Mouse (Mus musculus): ENCODE measurements around the gene Rtn3. TPM values are rescaled to one million over a fixed set of nuclear protein-coding genes. Genes with fewer than 3 reads are reported as not detected.

Rtn3 gene
- polyA plus RNA-seq, 1 experiment from 2014 or later = 383 TPM

- WGBS = under 1% methylated on average over 12 of the region's 12 CpGs
- peak overlapping the region; percentile 94 for H3K4me3 ChIP-seq (replicated peaks)
- H3K27me3 ChIP-seq = no peaks in the 10 kb centered on the region
Observed at GRCm38 (mm10) chr19:7481541-7482265, 1.4 kb downstream of the Rtn3 start.

DNA sequence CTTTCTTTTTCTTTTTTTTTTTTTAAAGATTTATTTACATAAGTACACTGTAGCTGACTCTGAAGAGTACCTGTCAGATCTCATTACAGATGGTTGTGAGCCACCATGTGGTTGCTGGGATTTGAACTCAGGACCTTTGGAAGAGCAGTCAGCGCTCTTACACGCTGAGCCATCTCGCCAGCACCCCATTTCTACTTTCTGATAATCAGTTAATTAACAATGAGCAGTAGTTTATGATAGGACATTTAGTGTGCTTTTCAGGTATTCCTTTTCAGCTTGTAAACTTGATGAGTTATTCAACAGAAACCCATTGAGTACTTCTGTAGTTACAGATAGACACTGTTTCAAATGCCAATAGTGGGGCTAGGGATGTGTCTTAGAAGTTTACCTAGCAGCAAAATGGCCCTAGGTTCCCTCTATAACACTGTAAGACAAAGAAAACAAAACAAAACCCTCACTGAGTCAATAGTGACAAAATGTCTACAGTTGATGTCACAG is 3.3 kb downstream of the Rtn3 start:
- Histone ChIP-seq H3K9me3 (no peaks in the 10 kb centered on the region), H3K27me3 (no peaks in the 10 kb centered on the region), H3K9ac (no peak overlapping the region), H3K4me2 (no peak overlapping the region), H3K4me3 (replicated peaks) (no peak overlapping the region), H3K27ac (no peak overlapping the region), H3K36me3 (replicated peaks) (peaks cover 5% of the 10 kb centered on the region), H3K4me1 (peaks cover 33% of the 10 kb centered on the region)
- 97% methylated on average over 3 of the region's 3 CpGs for WGBS
- no peak for ATAC-seq (ENCODE audit: low FRiP score)

More at GRCm38 (mm10) chr19:7481541-7482265, 1.4 kb downstream of the Rtn3 start:
- peaks cover 33% of the 10 kb centered on the region for H3K4me1 ChIP-seq
- ATAC-seq (ENCODE audit: low FRiP score) = peak; percentile 38
- peak overlapping the region; percentile 100 for H3K27ac ChIP-seq
- no peaks in the 10 kb centered on the region for H3K9me3 ChIP-seq
- H3K9ac ChIP-seq = peak overlapping the region; percentile 99
- peak overlapping the region; percentile 64 for H3K4me2 ChIP-seq
- H3K36me3 ChIP-seq (replicated peaks) = peaks cover 5% of the 10 kb centered on the region

GRCm38 (mm10) chr19:7470643-7471042 is 12.4 kb downstream of the Rtn3 start:
- no peaks in the 10 kb centered on the region for H3K9me3 ChIP-seq
- WGBS = 97% methylated on average over 2 of the region's 2 CpGs
- ATAC-seq (ENCODE audit: low FRiP score) = no peak
- no peaks in the 10 kb centered on the region for H3K4me1 ChIP-seq
- no peak overlapping the region for H3K27ac ChIP-seq
- no peaks in the 10 kb centered on the region for H3K27me3 ChIP-seq
- no peak overlapping the region for H3K4me2 ChIP-seq
- H3K4me3 ChIP-seq (replicated peaks) = no peak overlapping the region
- no peak overlapping the region for H3K9ac ChIP-seq
- H3K36me3 ChIP-seq (replicated peaks) = peaks cover 35% of the 10 kb centered on the region; the same call in 1 of the 2 replicates

- no peaks in the 10 kb centered on the region for H3K4me1 ChIP-seq
- no peaks in the 10 kb centered on the region for H3K27me3 ChIP-seq
- no peak overlapping the region for H3K4me2 ChIP-seq
- H3K9ac ChIP-seq = no peak overlapping the region
- H3K4me3 ChIP-seq (replicated peaks) = no peak overlapping the region
- ATAC-seq (ENCODE audit: low FRiP score) = no peak
- H3K36me3 ChIP-seq (replicated peaks) = peaks cover 25% of the 10 kb centered on the region
- H3K27ac ChIP-seq = no peak overlapping the region
- no peaks in the 10 kb centered on the region for H3K9me3 ChIP-seq
Observed at GRCm38 (mm10) chr19:7467915-7468314, 15.2 kb downstream of the Rtn3 start.

- H3K27me3 ChIP-seq = no peaks in the 10 kb centered on the region
- no peak overlapping the region for H3K27ac ChIP-seq
- ATAC-seq (ENCODE audit: low FRiP score) = no peak
- H3K4me3 ChIP-seq (replicated peaks) = no peak overlapping the region
- 93% methylated on average over 2 of the region's 2 CpGs for WGBS
- H3K4me1 ChIP-seq = peaks cover 4% of the 10 kb centered on the region; the same call in 1 of the 2 replicates
- no peak overlapping the region for H3K9ac ChIP-seq
- no peaks in the 10 kb centered on the region for H3K9me3 ChIP-seq
- H3K36me3 ChIP-seq (replicated peaks) = peaks cover 30% of the 10 kb centered on the region
- no peak overlapping the region for H3K4me2 ChIP-seq
Observed at GRCm38 (mm10) chr19:7459370-7459769, 23.7 kb downstream of the Rtn3 start.

DNA sequence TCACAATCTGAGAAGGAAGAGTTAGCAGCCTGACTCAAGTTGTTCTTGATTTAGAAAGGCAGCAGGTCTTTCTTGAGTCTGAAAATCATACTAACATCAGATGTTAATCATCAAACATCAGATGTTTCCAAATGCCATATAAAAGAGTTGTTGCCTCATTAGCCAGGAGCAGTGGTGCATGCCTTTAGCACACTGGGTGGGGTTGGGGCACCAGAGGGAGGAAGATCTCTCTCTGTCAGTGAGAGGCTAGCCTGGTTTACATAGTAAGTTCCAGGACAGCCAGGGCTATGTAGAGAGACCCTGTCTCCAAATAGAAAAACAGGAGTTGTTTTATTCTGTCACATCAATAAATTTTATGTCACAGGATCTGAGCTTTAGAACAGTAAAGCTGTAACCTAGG is 24.2 kb downstream of the Rtn3 start:
- Histone ChIP-seq H3K36me3 (replicated peaks) (peaks cover 30% of the 10 kb centered on the region), H3K4me3 (replicated peaks) (no peak overlapping the region), H3K27ac (no peak overlapping the region), H3K4me1 (peaks cover 4% of the 10 kb centered on the region; the same call in 1 of the 2 replicates), H3K9me3 (no peaks in the 10 kb centered on the region), H3K9ac (no peak overlapping the region), H3K4me2 (no peak overlapping the region), H3K27me3 (no peaks in the 10 kb centered on the region)
- ATAC-seq (ENCODE audit: low FRiP score) = no peak

GRCm38 (mm10) chr19:7456803-7457202 is 26.3 kb downstream of the Rtn3 start:
- no peak for ATAC-seq (ENCODE audit: low FRiP score)
- Histone ChIP-seq H3K36me3 (replicated peaks) (peaks cover 26% of the 10 kb centered on the region), H3K27ac (no peak overlapping the region), H3K4me1 (peaks cover 4% of the 10 kb centered on the region; the same call in 1 of the 2 replicates), H3K9ac (no peak overlapping the region), H3K9me3 (no peaks in the 10 kb centered on the region), H3K27me3 (no peaks in the 10 kb centered on the region), H3K4me2 (no peak overlapping the region), H3K4me3 (replicated peaks) (no peak overlapping the region)
- WGBS = 81% methylated on average over 2 of the region's 2 CpGs

- H3K36me3 ChIP-seq (replicated peaks) = peaks cover 26% of the 10 kb centered on the region
- H3K4me1 ChIP-seq = peaks cover 10% of the 10 kb centered on the region; the same call in 1 of the 2 replicates
- no peak overlapping the region for H3K4me2 ChIP-seq
- H3K27me3 ChIP-seq = no peaks in the 10 kb centered on the region
- H3K27ac ChIP-seq = no peak overlapping the region
- WGBS = 85% methylated on average over 1 of the region's 1 CpGs
- no peak for ATAC-seq (ENCODE audit: low FRiP score)
- no peaks in the 10 kb centered on the region for H3K9me3 ChIP-seq
- no peak overlapping the region for H3K9ac ChIP-seq
- H3K4me3 ChIP-seq (replicated peaks) = no peak overlapping the region
Observed at GRCm38 (mm10) chr19:7445596-7445995, 37.5 kb downstream of the Rtn3 start.

GRCm38 (mm10) chr19:7445105-7445504 is 38.0 kb downstream of the Rtn3 start:
- Histone ChIP-seq H3K4me3 (replicated peaks) (no peak overlapping the region), H3K27me3 (no peaks in the 10 kb centered on the region), H3K4me1 (peaks cover 10% of the 10 kb centered on the region; the same call in 1 of the 2 replicates), H3K9ac (no peak overlapping the region), H3K36me3 (replicated peaks) (peaks cover 23% of the 10 kb centered on the region), H3K27ac (no peak overlapping the region), H3K4me2 (no peak overlapping the region), H3K9me3 (no peaks in the 10 kb centered on the region)
- 93% methylated on average over 2 of the region's 2 CpGs for WGBS
- ATAC-seq (ENCODE audit: low FRiP score) = no peak

GRCm38 (mm10) chr19:7441493-7441892 is 41.6 kb downstream of the Rtn3 start:
- H3K4me3 ChIP-seq (replicated peaks) = no peak overlapping the region
- WGBS = 59% methylated on average over 14 of the region's 14 CpGs
- H3K27me3 ChIP-seq = no peaks in the 10 kb centered on the region
- peaks cover 14% of the 10 kb centered on the region; the same call in 1 of the 2 replicates for H3K4me1 ChIP-seq
- peaks cover 12% of the 10 kb centered on the region for H3K36me3 ChIP-seq (replicated peaks)
- H3K9ac ChIP-seq = no peak overlapping the region
- no peaks in the 10 kb centered on the region for H3K9me3 ChIP-seq
- 0 out of 2 replicates have a peak overlapping the region, but pooled peaks have one; percentile 6 for H3K27ac ChIP-seq
- ATAC-seq (ENCODE audit: low FRiP score) = peak; percentile 61; the same call in 1 of the 2 replicates
- no peak overlapping the region for H3K4me2 ChIP-seq

DNA sequence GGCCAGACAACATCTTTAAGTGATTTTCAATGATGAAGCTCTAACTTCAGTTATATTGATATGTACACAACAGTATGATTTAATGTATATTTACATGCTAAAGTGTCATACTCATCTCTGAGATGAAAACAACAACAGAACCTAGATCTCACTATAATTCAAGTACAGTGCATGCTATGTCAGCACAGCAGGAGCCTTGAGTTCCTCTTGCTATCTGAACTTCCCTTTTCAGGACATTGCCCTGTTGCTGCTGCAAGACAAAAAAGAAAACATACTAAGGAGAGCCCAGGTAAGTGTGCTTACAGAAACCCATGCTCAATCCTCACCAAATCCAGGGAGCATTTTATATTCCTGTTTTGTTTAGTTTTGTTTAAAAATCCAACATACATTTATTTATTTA is 44.8 kb downstream of the Rtn3 start:
- ATAC-seq (ENCODE audit: low FRiP score) = no peak
- Histone ChIP-seq H3K36me3 (replicated peaks) (peaks cover 23% of the 10 kb centered on the region), H3K9me3 (no peaks in the 10 kb centered on the region), H3K4me1 (peaks cover 9% of the 10 kb centered on the region; the same call in 1 of the 2 replicates), H3K27ac (no peak overlapping the region), H3K4me2 (no peak overlapping the region), H3K4me3 (replicated peaks) (no peak overlapping the region), H3K9ac (no peak overlapping the region), H3K27me3 (no peaks in the 10 kb centered on the region)

DNA sequence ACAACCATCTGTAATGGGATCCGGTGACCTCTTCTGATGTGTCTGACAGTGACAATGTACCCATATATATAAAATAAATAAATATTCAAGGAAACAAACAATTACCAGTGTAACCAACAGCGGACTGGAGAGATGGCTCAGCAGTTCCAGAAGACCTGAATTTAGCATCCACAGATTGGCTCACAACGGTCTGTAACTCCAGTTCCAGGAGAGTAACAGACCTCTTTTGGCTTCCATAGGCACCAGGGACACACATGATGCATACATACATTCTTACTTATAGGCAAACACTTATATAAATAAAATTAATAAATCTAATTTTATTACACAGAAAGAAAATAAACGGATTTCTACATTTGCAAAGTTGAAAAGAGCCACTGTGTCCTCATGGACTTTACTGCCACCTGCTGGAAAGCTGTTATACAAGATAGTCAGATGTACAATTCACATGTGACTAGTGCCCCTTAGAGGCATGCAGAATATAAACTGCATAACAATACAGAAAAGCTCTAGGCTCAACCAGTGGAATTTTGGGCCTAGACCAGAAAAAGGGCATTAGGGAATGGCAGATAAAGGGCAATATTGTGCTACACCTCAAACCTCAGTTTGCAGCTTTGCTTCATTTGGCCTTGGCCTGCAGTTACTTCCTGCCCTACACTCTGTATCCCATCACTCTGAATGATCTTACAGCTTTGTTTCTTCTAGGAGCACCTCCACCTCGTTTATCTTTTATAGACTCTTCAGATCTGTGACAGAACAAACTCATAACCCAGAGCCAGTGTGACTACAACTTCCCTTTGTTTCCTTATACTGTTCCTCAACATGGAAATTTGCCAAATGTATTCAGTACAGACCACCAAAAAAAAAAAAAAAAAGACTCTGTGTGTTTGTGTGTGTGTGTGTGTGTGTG is 46.8 kb downstream of the Rtn3 start:
- no peaks in the 10 kb centered on the region for H3K27me3 ChIP-seq
- ATAC-seq (ENCODE audit: low FRiP score) = peak; percentile 69
- no peak overlapping the region for H3K9ac ChIP-seq
- H3K4me2 ChIP-seq = no peak overlapping the region
- peak overlapping the region; percentile 36; the same call in 1 of the 2 replicates for H3K27ac ChIP-seq
- H3K9me3 ChIP-seq = no peaks in the 10 kb centered on the region
- H3K4me1 ChIP-seq = peaks cover 7% of the 10 kb centered on the region; the same call in 1 of the 2 replicates
- H3K36me3 ChIP-seq (replicated peaks) = peaks cover 42% of the 10 kb centered on the region
- H3K4me3 ChIP-seq (replicated peaks) = no peak overlapping the region
- 79% methylated on average over 5 of the region's 5 CpGs for WGBS
